Mouse (Mus musculus) mesoderm, embryonic 11.5 days (tissue): Measurements from ENCODE around the gene Lsamp.
A peak's percentile ranks its signal among the peaks of the same experiment; 100 is the strongest.

Source experiments
- DNase-seq: peaks from one replicate; pipeline ENCODE4 v3.0.0-alpha.2; 2012; ENCODE audit warnings: low read depth, low spot score

Lsamp gene

DNA sequence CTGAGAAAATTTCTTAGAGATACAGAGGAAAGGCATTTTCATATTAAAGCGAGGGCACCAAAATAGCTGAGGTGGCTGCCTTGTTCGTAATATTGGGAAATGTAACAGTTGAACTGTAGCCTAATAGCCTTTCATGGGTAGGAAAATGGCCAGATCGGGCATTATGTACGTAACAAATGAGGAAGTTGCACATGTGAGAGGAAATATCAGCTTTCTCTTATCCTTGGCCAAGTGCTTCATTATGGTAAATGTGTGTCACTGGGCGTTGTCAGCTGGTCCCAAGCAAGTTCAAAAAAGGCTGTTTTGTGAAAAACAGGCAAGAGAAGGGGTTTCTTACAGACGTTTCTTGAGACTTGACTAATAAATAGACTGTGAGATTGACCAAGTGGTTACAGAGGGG, 2195.9 kb downstream of the Lsamp start:
- DNase-seq: no peak

- no peak for DNase-seq
These were observed 2196.3 kb downstream of the Lsamp start for GRCm38 (mm10) chr16:42180473-42180872.

GRCm38 (mm10) chr16:42189431-42190081, 2205.4 kb downstream of the Lsamp start:
- DNase-seq: no peak

DNA sequence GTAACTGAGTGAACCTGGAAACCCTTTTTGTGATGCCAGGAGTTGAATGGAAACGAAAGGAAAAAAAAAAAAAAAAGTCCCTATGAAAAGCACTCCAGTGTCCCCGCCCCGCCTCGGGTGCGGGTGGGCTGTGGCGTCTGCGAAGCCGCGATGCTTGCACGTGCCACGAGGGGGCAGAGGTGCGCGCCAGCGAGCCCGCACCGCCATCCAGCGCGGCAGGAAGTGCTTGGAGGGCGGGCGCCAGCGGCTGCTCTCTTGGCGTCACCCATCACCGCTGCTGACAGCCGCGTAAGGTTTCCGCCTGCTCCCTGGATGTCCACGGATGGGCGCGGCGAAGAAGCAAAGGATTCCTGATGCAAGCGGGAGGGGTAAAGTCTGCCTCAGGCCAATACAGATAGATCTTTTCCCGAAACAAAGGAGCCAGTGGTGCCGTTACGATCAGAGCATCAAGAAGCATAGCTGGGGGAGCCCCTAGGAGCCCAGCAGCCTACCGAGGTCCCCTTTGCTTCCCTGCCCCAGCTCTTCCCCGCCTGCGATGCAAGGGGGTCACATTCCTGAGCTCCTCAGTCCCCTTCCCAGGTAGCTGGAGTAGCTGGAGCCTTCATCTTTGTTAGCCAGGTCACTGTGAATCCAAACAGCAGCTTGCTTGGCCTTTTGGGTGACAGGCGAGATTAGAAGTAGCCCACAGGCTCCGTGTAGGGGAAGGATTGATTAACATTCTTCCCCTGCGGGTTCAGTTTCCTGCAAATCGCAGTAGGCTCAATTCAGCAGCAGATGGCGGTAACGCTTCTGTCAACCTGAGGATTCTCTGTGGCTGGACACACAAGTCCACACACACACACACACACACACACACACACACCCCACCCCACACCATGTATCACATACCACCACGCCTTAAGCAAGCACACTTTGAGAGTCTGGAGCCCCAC, 2206.2 kb downstream of the Lsamp start:
- DNase-seq: peak; percentile 93
